Mouse (Mus musculus) liver, postnatal 0 days (tissue): ENCODE results near the gene Myo1d.

ENCODE experiments used
- CTCF ChIP-seq: sonication (generic); IDR thresholded peaks from 2 replicates; pipeline ENCODE4 v1.5.1; 2016; ENCODE audit warnings: antibody characterized with exemption, low read depth
- EP300 ChIP-seq: IDR thresholded peaks from 2 replicates; pipeline ENCODE4 v1.6.1; 2016; ENCODE audit warnings: antibody characterized with exemption, low read depth, mild to moderate bottlenecking

- TF ChIP-seq CTCF (peak; percentile 65), EP300 (no peak)
These were observed 165.4 kb downstream of the Myo1d start for GRCm38 (mm10) chr11:80614418-80614817.
